Mouse (Mus musculus): ENCODE measurements around the gene 1700029J07Rik.

- TF ChIP-seq POLR2A (IDR thresholded peaks at IDR 0.05; ENCODE audit: borderline replicate concordance, extremely low read depth, low read depth, low read length) (no peak), CTCF (IDR thresholded peaks at IDR 0.05; ENCODE audit: insufficient read depth, low read length) (no peak)
Observed at GRCm38 (mm10) chr8:45906251-45906619, 68.8 kb downstream of the 1700029J07Rik start.

All from lung, adult 2 months (tissue).